Mouse (Mus musculus) spleen, adult 2 months (tissue): ENCODE measurements at regions not wholly inside any gene's neighbourhood (a gene's known extent, or its start where the extent isn't known, plus 50 kb on each side); places are given as distances from the start of the nearest gene placed in this dataset.

Experiments used
- DNase-seq, 2 experiments: peaks; one replicate each; pipeline versions ENCODE4 v3.0.0 to v3.0.0-alpha.2; 2012 to 2021; ENCODE audit warnings: low spot score in 2 of 2, low read depth in 1 of 2
- H3K27ac ChIP-seq: fragments of 200-500 bp; 2 replicates; pipeline ENCODE4 v1.5.1; 2012; ENCODE audit warnings: low read length, inconsistent platforms; ENCODE audit not compliant: insufficient read depth
- H3K27me3 ChIP-seq: fragments of 200-500 bp; 2 replicates; pipeline ENCODE4 v1.6.1; 2012; ENCODE audit warnings: mild to moderate bottlenecking, moderate library complexity, low read length, inconsistent platforms; ENCODE audit not compliant: control insufficient read depth, insufficient read depth
- H3K36me3 ChIP-seq: fragments of 200-500 bp; 2 replicates; pipeline ENCODE4 v1.6.1; 2012; ENCODE audit warnings: mild to moderate bottlenecking, low read length, inconsistent platforms; ENCODE audit not compliant: control insufficient read depth, insufficient read depth
- H3K4me1 ChIP-seq: fragments of 200-500 bp; 2 replicates; pipeline ENCODE4 v1.6.1; 2011; ENCODE audit warnings: inconsistent platforms; ENCODE audit not compliant: control insufficient read depth, insufficient read depth, insufficient read length
- H3K4me3 ChIP-seq: fragments of 200-500 bp; 2 replicates; pipeline ENCODE4 v1.5.1; 2011; ENCODE audit warnings: mild to moderate bottlenecking, inconsistent platforms; ENCODE audit not compliant: insufficient read depth, insufficient read length; ENCODE audit errors: extremely low read depth
- CTCF ChIP-seq: fragments of 200-500 bp; IDR thresholded peaks from 2 replicates; pipeline ENCODE4 v1.5.1; 2011; ENCODE audit warnings: mild to moderate bottlenecking, inconsistent platforms; ENCODE audit not compliant: insufficient read depth, insufficient read length, insufficient replicate concordance; ENCODE audit errors: extremely low read depth
- POLR2A ChIP-seq: fragments of 200-500 bp; IDR thresholded peaks from 2 replicates; pipeline ENCODE4 v1.6.1; 2011; ENCODE audit warnings: low read depth, low read length, inconsistent platforms
- WGBS: fragments of 180-500 bp; shearing (Covaris S2); methylation state at CpG from one replicate; pipeline ENCODE4 v1.1.7; 2018; 5-methylcytosine and 5-hydroxymethylcytosine counted together

GRCm38 (mm10) chr3:58364526-58364925, 50.0 kb upstream of the Tsc22d2 start:
- H3K27ac ChIP-seq, result no peak overlapping the region
- 85% methylated on average over 3 of the region's 3 CpGs for WGBS
- TF ChIP-seq POLR2A (no peak), CTCF (no peak)
- H3K4me3 ChIP-seq, result no peak overlapping the region
- no peaks in the 10 kb centered on the region for H3K4me1 ChIP-seq
- no peaks in the 10 kb centered on the region for H3K27me3 ChIP-seq
- DNase-seq, result no peak
- H3K36me3 ChIP-seq, result no peaks in the 10 kb centered on the region
